Mouse (Mus musculus) embryonic fibroblast, embryonic 13.5 days (primary cell): Measurements from ENCODE around the gene Hnrnpu.

Experiments used
- CTCF ChIP-seq: IDR thresholded peaks from 2 replicates; pipeline ENCODE4 v1.5.1; 2011; ENCODE audit warnings: mild to moderate bottlenecking, control low read depth, low read length, moderate library complexity, borderline replicate concordance; ENCODE audit not compliant: insufficient read depth
- POLR2A ChIP-seq: IDR thresholded peaks from 2 replicates; pipeline ENCODE4 v1.6.1; 2011; ENCODE audit warnings: low read depth, mild to moderate bottlenecking, control low read depth, low read length, moderate library complexity

DNA sequence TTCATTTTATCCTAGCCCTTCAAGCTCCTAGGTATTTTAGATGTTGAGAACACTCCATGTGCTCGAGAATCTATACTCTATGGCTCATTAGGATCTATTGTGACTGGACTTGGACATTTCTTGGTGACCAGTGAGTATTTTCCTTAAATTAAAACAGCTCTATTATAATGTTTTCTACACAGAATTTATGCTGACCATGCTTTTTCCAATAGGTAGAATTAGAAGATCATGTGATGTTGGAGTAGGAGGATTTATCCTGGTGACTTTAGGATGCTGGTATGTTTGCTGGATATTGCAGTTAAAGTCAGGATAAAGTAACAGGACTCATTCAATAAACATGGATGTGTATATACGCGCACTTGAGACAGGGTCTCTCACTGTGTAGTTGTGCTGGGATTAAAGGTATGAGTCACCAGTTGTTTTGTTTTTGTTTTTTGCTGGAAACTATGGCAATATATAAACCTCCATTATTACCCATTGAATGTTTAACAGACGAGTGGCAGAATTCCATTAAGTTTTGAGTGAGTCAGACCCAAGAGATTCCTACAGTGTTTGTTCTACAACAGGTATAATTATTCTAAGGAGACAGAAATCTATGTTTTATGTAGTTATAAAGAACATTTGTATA is 15.8 kb downstream of the Hnrnpu start:
- TF ChIP-seq CTCF (no peak), POLR2A (no peak)
